Mouse (Mus musculus) CH12.LX (cell line): Measurements from ENCODE around the gene Pkdrej. TPM values are rescaled to one million over a fixed set of nuclear protein-coding genes. Genes with fewer than 3 reads are reported as not detected.

ENCODE experiments used
- DNase-seq: peaks from one replicate; pipeline ENCODE4 v3.0.0-alpha.2; 2013; ENCODE audit errors: extremely low read depth
- H3K27ac ChIP-seq: 2 replicates; pipeline ENCODE4 v1.5.1; 2012; ENCODE audit warnings: low read depth, mild to moderate bottlenecking, control low read depth, moderate library complexity; ENCODE audit not compliant: insufficient read depth
- H3K27me3 ChIP-seq: replicated peaks from 2 replicates; pipeline ENCODE3; 2012; ENCODE audit warnings: inconsistent platforms
- H3K36me3 ChIP-seq, 2 experiments: replicated peaks in 1 of 2; 2 replicates each; pipeline versions ENCODE3 to v1.6.1; 2012; ENCODE audit warnings: inconsistent platforms in 1 of 2, low read length in 1 of 2, mild to moderate bottlenecking in 1 of 2, mixed read lengths in 1 of 2, moderate library complexity in 1 of 2; ENCODE audit not compliant: control insufficient read depth in 1 of 2, insufficient read depth in 1 of 2
- H3K4me1 ChIP-seq, 2 experiments: 2 replicates each; pipeline ENCODE4 v1.6.1; 2012; ENCODE audit warnings: inconsistent platforms in 1 of 2, moderate library complexity in 1 of 2; ENCODE audit not compliant: insufficient read depth in 2 of 2, control insufficient read depth in 1 of 2
- H3K4me2 ChIP-seq: 2 replicates; pipeline ENCODE4 v1.6.1; 2012; ENCODE audit warnings: low read depth, mild to moderate bottlenecking, control low read depth; ENCODE audit not compliant: poor library complexity, insufficient read depth, severe bottlenecking
- H3K4me3 ChIP-seq, 3 experiments: fragments of 150-350 bp in 1 of 3; sonication (generic) in 1 of 3; replicated peaks in 1 of 3; 2 replicates each; pipeline versions ENCODE3 to v1.5.1; 2011 to 2012; ENCODE audit warnings: low read depth in 2 of 3, low read length in 2 of 3, mild to moderate bottlenecking in 2 of 3, moderate library complexity in 2 of 3, control low read depth in 1 of 3, improper control_type of control experiment in 1 of 3, inconsistent platforms in 1 of 3, mixed read lengths in 1 of 3; ENCODE audit not compliant: poor library complexity in 1 of 3
- H3K79me2 ChIP-seq: replicated peaks from 2 replicates; pipeline ENCODE4 v1.6.1; 2012; ENCODE audit warnings: mild to moderate bottlenecking, moderate library complexity; ENCODE audit not compliant: control insufficient read depth, poor library complexity, insufficient read depth, severe bottlenecking; ENCODE audit errors: extremely low read depth
- H3K9ac ChIP-seq: 2 replicates; pipeline ENCODE4 v1.6.1; 2012; ENCODE audit warnings: low read depth, mild to moderate bottlenecking, control low read depth, moderate library complexity; ENCODE audit not compliant: insufficient read depth
- H3K9me3 ChIP-seq: replicated peaks from 2 replicates; pipeline ENCODE3; 2012; ENCODE audit warnings: low read length, inconsistent platforms, mixed read lengths
- BHLHE40 ChIP-seq: IDR thresholded peaks from 2 replicates; pipeline ENCODE4 v1.6.1; 2011; ENCODE audit warnings: mild to moderate bottlenecking, low read depth, low read length, improper control_type of control experiment
- CHD1 ChIP-seq: IDR thresholded peaks from 2 replicates; pipeline ENCODE4 v1.6.1; 2012; ENCODE audit warnings: low read depth, low read length, improper control_type of control experiment, inconsistent platforms
- CHD2 ChIP-seq: IDR thresholded peaks from 2 replicates; pipeline ENCODE4 v1.6.1; 2011; ENCODE audit warnings: low read length, improper control_type of control experiment
- CTCF ChIP-seq, 2 experiments: IDR thresholded peaks in 1 of 2; conservative IDR thresholded peaks in 1 of 2; 2 replicates each; pipeline ENCODE4 v1.5.1; 2011 to 2012; ENCODE audit warnings: low read depth in 2 of 2, low read length in 2 of 2, improper control_type of control experiment in 1 of 2, inconsistent platforms in 1 of 2, mild to moderate bottlenecking in 1 of 2, moderate library complexity in 1 of 2
- E2F4 ChIP-seq: IDR thresholded peaks from 2 replicates; pipeline ENCODE4 v1.6.1; 2011; ENCODE audit warnings: low read depth, low read length, improper control_type of control experiment; ENCODE audit not compliant: insufficient replicate concordance
- ELF1 ChIP-seq: IDR thresholded peaks from 2 replicates; pipeline ENCODE4 v1.6.1; 2014; ENCODE audit warnings: low read depth, mild to moderate bottlenecking, inconsistent platforms, low read length, improper control_type of control experiment
- HCFC1 ChIP-seq: IDR thresholded peaks from 2 replicates; pipeline ENCODE4 v1.6.1; 2012; ENCODE audit warnings: low read depth, mild to moderate bottlenecking, inconsistent platforms, low read length, improper control_type of control experiment
- IRF4 ChIP-seq: IDR thresholded peaks from 2 replicates; pipeline ENCODE4 v1.6.1; 2014; ENCODE audit warnings: low read depth, mild to moderate bottlenecking, inconsistent platforms, low read length, improper control_type of control experiment
- KAT2A ChIP-seq: IDR thresholded peaks from 2 replicates; pipeline ENCODE4 v1.6.1; 2012; ENCODE audit warnings: low read length, improper control_type of control experiment, inconsistent platforms; ENCODE audit not compliant: insufficient replicate concordance
- MAFK ChIP-seq: IDR thresholded peaks from 2 replicates; pipeline ENCODE4 v1.6.1; 2011; ENCODE audit warnings: low read length, improper control_type of control experiment; ENCODE audit not compliant: insufficient replicate concordance
- MXI1 ChIP-seq: IDR thresholded peaks from 2 replicates; pipeline ENCODE4 v1.6.1; 2011; ENCODE audit warnings: mild to moderate bottlenecking, low read depth, low read length, improper control_type of control experiment
- MYC ChIP-seq: IDR thresholded peaks from 2 replicates; pipeline ENCODE4 v1.6.1; 2011; ENCODE audit warnings: low read depth, mild to moderate bottlenecking, improper control_type of control experiment, low read length
- NELFE ChIP-seq: IDR thresholded peaks from 2 replicates; pipeline ENCODE4 v1.6.1; 2011; ENCODE audit warnings: low read depth, low read length, improper control_type of control experiment
- PAX5 ChIP-seq: IDR thresholded peaks from 2 replicates; pipeline ENCODE4 v1.6.1; 2012; ENCODE audit warnings: low read length, inconsistent platforms, mixed read lengths
- POLR2AphosphoS2 ChIP-seq: IDR thresholded peaks from 2 replicates; pipeline ENCODE4 v1.6.1; 2011; ENCODE audit warnings: low read depth, low read length, improper control_type of control experiment
- RCOR1 ChIP-seq: conservative IDR thresholded peaks from 2 replicates; pipeline ENCODE4 v1.6.1; 2012; ENCODE audit warnings: low read depth, mild to moderate bottlenecking, inconsistent platforms, low read length, improper control_type of control experiment
- SMC3 ChIP-seq: IDR thresholded peaks from 2 replicates; pipeline ENCODE4 v1.6.1; 2011; ENCODE audit warnings: low read depth, low read length, improper control_type of control experiment
- TBP ChIP-seq: conservative IDR thresholded peaks from 2 replicates; pipeline ENCODE4 v1.6.1; 2011; ENCODE audit warnings: low read depth, low read length, improper control_type of control experiment
- UBTF ChIP-seq: IDR thresholded peaks from 2 replicates; pipeline ENCODE4 v1.6.1; 2012; ENCODE audit warnings: low read depth, mild to moderate bottlenecking, inconsistent platforms, low read length, improper control_type of control experiment, moderate library complexity
- USF1 ChIP-seq: IDR thresholded peaks from 2 replicates; pipeline ENCODE4 v1.6.1; 2014; ENCODE audit warnings: low read depth, mild to moderate bottlenecking, inconsistent platforms, low read length, improper control_type of control experiment
- USF2 ChIP-seq: conservative IDR thresholded peaks from 2 replicates; pipeline ENCODE4 v1.6.1; 2011; ENCODE audit warnings: low read depth, low read length, improper control_type of control experiment
- ZNF384 ChIP-seq: IDR thresholded peaks from 2 replicates; pipeline ENCODE4 v1.6.1; 2012; ENCODE audit warnings: low read depth, low read length, improper control_type of control experiment, inconsistent platforms
- dilution Hi-C: fragments of 300-500 bp; cut with MboI; formaldehyde crosslinking; loops from 2 replicates; pipeline ENCODE4 v1.14.3; 2020; ENCODE audit warnings: low sequenced_read_pairs; ENCODE audit not compliant: extremely low pct_unique_long_range_greater_than_20kb, extremely low pct_ligation_motif_present
- in situ Hi-C: fragments of 300-500 bp; cut with MboI; formaldehyde crosslinking; loops from 3 replicates; pipeline ENCODE4 v1.14.3; 2019; ENCODE audit warnings: low sequenced_read_pairs, low pct_ligation_motif_present, low pct_unique_long_range_greater_than_20kb, mixed read lengths
- polyA plus RNA-seq: library from polyadenylated mRNA; unstranded; fragments of >175 nt; gene quantifications from 2 replicates; pipeline ENCODE4 v1.2.1, GENCODE M21; 2012; ENCODE audit warnings: low read depth; ENCODE audit not compliant: insufficient read length
- total RNA-seq, 2 experiments: library from RNA; depleted of rRNA; stranded (reverse); fragments of 300-350 nt in 1 of 2; fragments of >200 nt in 1 of 2; gene quantifications; 2 replicates each; pipeline ENCODE4 v1.2.3; 2012 to 2014

Pkdrej gene
- total and polyA plus RNA-seq, 3 experiments, result not detected

- in situ Hi-C loops, result no loop called here
- H3K4me1 ChIP-seq, result peaks cover 10 to 52% of the 10 kb centered on the region in 2 experiments
- H3K27me3 ChIP-seq, result peaks cover 7% of the 10 kb centered on the region
- no peak overlapping the region for H3K4me3 ChIP-seq
- dilution Hi-C loops, result no loop called here
- peaks cover 0 to 29% of the 10 kb centered on the region in 2 experiments for H3K36me3 ChIP-seq
- no peak overlapping the region for H3K9ac ChIP-seq
- no peak overlapping the region for H3K27ac ChIP-seq
- no peaks in the 10 kb centered on the region for H3K9me3 ChIP-seq
- H3K4me2 ChIP-seq, result no peak overlapping the region
- H3K79me2 ChIP-seq, result no peaks in the 10 kb centered on the region
- DNase-seq, result no peak
- peak in 1 of 2 experiments; percentile 29; a peak in 1 of 4 replicates for TF ChIP-seq CTCF (conservative IDR thresholded peaks at IDR 0.05 in 1 of 2, IDR thresholded peaks at IDR 0.05 in 1 of 2; ENCODE audit: low read depth in 2 of 2, low read length in 2 of 2)
- no peak for TF ChIP-seq CHD2
- no peak for TF ChIP-seq POLR2AphosphoS2
- no peak for TF ChIP-seq ELF1
These were observed 13.1 kb downstream of the Pkdrej start for GRCm38 (mm10) chr15:85808434-85808833.

- dilution Hi-C loops, result no loop called here
- Histone ChIP-seq H3K36me3 (peaks cover 0 to 29% of the 10 kb centered on the region in 2 experiments), H3K4me3 (no peak overlapping the region)
These were observed 13.5 kb downstream of the Pkdrej start for GRCm38 (mm10) chr15:85808031-85808430.

GRCm38 (mm10) chr15:85807404-85807803 is 14.1 kb downstream of the Pkdrej start:
- Histone ChIP-seq H3K36me3 (peaks cover 0 to 29% of the 10 kb centered on the region in 2 experiments), H3K9me3 (no peaks in the 10 kb centered on the region), H3K4me3 (no peak overlapping the region), H3K27ac (no peak overlapping the region), H3K9ac (no peak overlapping the region), H3K4me1 (peaks cover 10 to 49% of the 10 kb centered on the region in 2 experiments), H3K79me2 (no peaks in the 10 kb centered on the region), H3K27me3 (peaks cover 2% of the 10 kb centered on the region), H3K4me2 (no peak overlapping the region)
- DNase-seq, result no peak
- dilution Hi-C loops (no loop called here), in situ Hi-C loops (no loop called here)
- no peak for TF ChIP-seq USF1

More at GRCm38 (mm10) chr15:85808031-85808430, 13.5 kb downstream of the Pkdrej start:
- Histone ChIP-seq H3K4me2 (no peak overlapping the region), H3K9me3 (no peaks in the 10 kb centered on the region), H3K4me1 (peaks cover 10 to 52% of the 10 kb centered on the region in 2 experiments), H3K27ac (no peak overlapping the region), H3K9ac (no peak overlapping the region), H3K79me2 (no peaks in the 10 kb centered on the region), H3K27me3 (peaks cover 4% of the 10 kb centered on the region)
- no peak for DNase-seq
- in situ Hi-C loops, result no loop called here
- no peak for TF ChIP-seq TBP
- no peak for TF ChIP-seq E2F4
- no peak for TF ChIP-seq HCFC1
- no peak for TF ChIP-seq USF2
- no peak for TF ChIP-seq MYC
- no peak for TF ChIP-seq NELFE
- TF ChIP-seq BHLHE40, result no peak
- no peak for TF ChIP-seq UBTF
- no peak for TF ChIP-seq USF1
- no peak for TF ChIP-seq IRF4
- TF ChIP-seq PAX5, result no peak
- TF ChIP-seq KAT2A, result no peak
- TF ChIP-seq POLR2AphosphoS2, result no peak
- no peak for TF ChIP-seq RCOR1
- no peak for TF ChIP-seq MAFK
- no peak for TF ChIP-seq MXI1
- TF ChIP-seq ZNF384, result no peak
- TF ChIP-seq SMC3, result no peak
- no peak for TF ChIP-seq CHD1
